Mouse (Mus musculus): Measurements from ENCODE around the gene Baiap2l1.

GRCm38 (mm10) chr5:144400821-144401220 is 42.9 kb upstream of the Baiap2l1 start:
- TF ChIP-seq CTCF (IDR thresholded peaks at IDR 0.05; ENCODE audit: low read depth, low read length): no peak
- TF ChIP-seq GATA1 (IDR thresholded peaks at IDR 0.05; ENCODE audit: borderline replicate concordance, low read length): no peak
